Mouse (Mus musculus) embryo, embryonic 9.5 days (tissue): ENCODE measurements around the gene Pnp.
"Not testable (repeated sequence)": the region's sequence is repeated elsewhere in the genome, so short reads cannot be mapped to it uniquely, and the experiment has no call there.

Source experiments
- DNase-seq: peaks from one replicate; pipeline ENCODE4 v3.0.0-alpha.2; 2017; ENCODE audit errors: extremely low spot score

Pnp gene

GRCm38 (mm10) chr14:50930377-50930753 lies 517 bp upstream of the Pnp start:
- no peak for DNase-seq

GRCm38 (mm10) chr14:50931493-50932020 lies 675 bp downstream of the Pnp start:
- DNase-seq = no peak

GRCm38 (mm10) chr14:50936649-50937048 lies 5.8 kb downstream of the Pnp start:
- DNase-seq = no peak

GRCm38 (mm10) chr14:50938119-50938908 lies 7.4 kb downstream of the Pnp start:
- DNase-seq = no peak

- no peak for DNase-seq
Observed at GRCm38 (mm10) chr14:50938940-50939339, 8.1 kb downstream of the Pnp start.

GRCm38 (mm10) chr14:50943932-50944667 lies 13.2 kb downstream of the Pnp start, which contains the start of gene Gm49342:
TSS of gene Gm49342 (plus strand) at chr14:50944517.
- DNase-seq = peak; percentile 94

- not testable (repeated sequence) for DNase-seq
Observed at GRCm38 (mm10) chr14:50944668-50945033, 13.8 kb downstream of the Pnp start.

- not testable (repeated sequence) for DNase-seq
Observed at GRCm38 (mm10) chr14:50945081-50945480, 14.2 kb downstream of the Pnp start.

GRCm38 (mm10) chr14:50945526-50945925 lies 14.6 kb downstream of the Pnp start:
- not testable (repeated sequence) for DNase-seq

- no peak for DNase-seq
Observed at GRCm38 (mm10) chr14:50955487-50955886, 24.6 kb downstream of the Pnp start.

GRCm38 (mm10) chr14:50955942-50956508 lies 25.1 kb downstream of the Pnp start, which contains the start of gene Pnp2:
TSS of gene Pnp2 (plus strand) at chr14:50955992.
- DNase-seq = not testable (repeated sequence)

GRCm38 (mm10) chr14:50956724-50957123 lies 25.8 kb downstream of the Pnp start:
- DNase-seq = not testable (repeated sequence)

GRCm38 (mm10) chr14:50957146-50957545 lies 26.3 kb downstream of the Pnp start:
- DNase-seq = not testable (repeated sequence)

- DNase-seq = not testable (repeated sequence)
Observed at GRCm38 (mm10) chr14:50958289-50958995, 27.6 kb downstream of the Pnp start.

- DNase-seq = no peak
Observed at GRCm38 (mm10) chr14:50968216-50968980, 37.5 kb downstream of the Pnp start.

- no peak for DNase-seq
Observed at GRCm38 (mm10) chr14:50969041-50969440, 38.2 kb downstream of the Pnp start.

- DNase-seq = no peak
Observed at GRCm38 (mm10) chr14:50969558-50970544, 39.0 kb downstream of the Pnp start.

GRCm38 (mm10) chr14:50970822-50971221 lies 39.9 kb downstream of the Pnp start:
- no peak for DNase-seq

GRCm38 (mm10) chr14:50973054-50973453 lies 42.2 kb downstream of the Pnp start:
- DNase-seq = not testable (repeated sequence)

- DNase-seq = no peak
Observed at GRCm38 (mm10) chr14:50973700-50974099, 42.8 kb downstream of the Pnp start.
